Mouse (Mus musculus): ENCODE measurements around the gene Rbsn. TPM values are rescaled to one million over a fixed set of nuclear protein-coding genes. Genes with fewer than 3 reads are reported as not detected.

Rbsn gene
- 10 to 100 TPM; 14.3 to 14.7 TPM for total RNA-seq (2023)

DNA sequence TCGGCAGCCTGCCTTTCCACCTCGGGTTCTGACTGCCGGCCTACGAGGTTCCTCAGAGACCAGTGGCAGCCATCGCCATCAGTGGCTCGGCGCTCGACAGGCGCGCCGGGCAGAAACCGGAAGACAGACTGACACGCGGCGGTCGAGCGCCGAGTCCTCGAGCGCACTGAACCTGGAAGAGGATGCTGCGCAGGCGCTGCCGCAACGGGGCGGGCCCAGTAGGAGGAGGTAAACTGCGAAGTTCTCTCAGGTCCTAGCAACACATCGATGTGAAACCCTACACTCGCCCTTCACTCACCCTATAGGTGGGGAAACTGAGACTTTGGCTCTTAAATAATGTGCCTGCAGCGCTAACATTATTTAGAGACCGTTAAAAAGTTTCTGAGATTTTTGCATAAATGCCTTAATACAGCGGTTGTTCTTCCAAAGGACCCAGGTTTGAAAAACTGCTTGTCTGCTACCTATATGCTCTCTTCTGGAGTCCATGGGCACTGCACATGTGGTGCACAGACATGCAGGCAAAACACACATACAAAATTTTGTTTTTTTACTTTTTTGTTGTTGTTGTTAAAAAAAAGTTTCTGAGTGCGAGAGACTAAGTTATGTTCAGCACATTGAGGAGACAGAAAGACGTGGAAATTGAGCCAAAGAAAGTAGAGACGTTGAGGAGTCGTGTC lies at the start of gene Rbsn:
Rbsn (minus strand) TSS at position 153 of the 677 bp plus-strand sequence.

DNA sequence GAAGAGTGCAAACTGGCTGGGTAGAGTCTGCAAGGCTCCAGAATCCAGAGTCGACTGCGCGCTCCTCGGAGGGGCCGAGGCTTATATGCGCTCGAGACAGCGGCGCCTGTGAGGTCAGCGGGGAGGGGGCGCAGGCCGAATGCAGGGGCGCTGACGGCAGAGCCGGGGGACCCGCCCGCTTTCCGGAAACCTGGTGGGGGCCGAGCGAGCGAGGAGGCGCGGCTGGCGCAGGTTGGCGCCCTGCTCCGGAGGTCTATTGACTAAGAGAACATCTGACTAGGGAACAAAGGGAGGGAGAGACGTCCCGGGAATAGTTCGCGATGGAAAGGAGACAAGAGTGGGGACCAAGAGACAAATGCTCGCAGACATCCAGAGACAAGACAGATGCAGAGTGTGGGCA lies 29.9 kb upstream of the Rbsn start, which contains the start of gene Trh:
Trh (minus strand) TSS at position 60 of the 400 bp plus-strand sequence.

GRCm38 (mm10) chr6:92183621-92184131 lies 31.0 kb downstream of the Rbsn start, which contains the start of gene Mrps25:
TSS of gene Mrps25 (minus strand) at chr6:92184033.

Other genes starting within 250 kb of the Rbsn start
- gene Fgd5, start 236.0 kb downstream of the Rbsn start, total RNA-seq (2023) = under 1 TPM in 1 of 2 experiments, not detected in 1; 0.13 TPM
- 10 to 100 TPM; 52.4 to 60.1 TPM for gene Nr2c2, start 123.5 kb downstream of the Rbsn start, total RNA-seq (2023)
- 10 to 100 TPM; 10.6 to 11.1 TPM for gene Mrps25, start 30.9 kb downstream of the Rbsn start, total RNA-seq (2023)
- not detected for gene Trh, start 29.7 kb upstream of the Rbsn start, total RNA-seq (2023)

Data from neutrophil, adult 83 days (primary cell).